Mouse (Mus musculus): ENCODE results near the gene Sort1.

DNA sequence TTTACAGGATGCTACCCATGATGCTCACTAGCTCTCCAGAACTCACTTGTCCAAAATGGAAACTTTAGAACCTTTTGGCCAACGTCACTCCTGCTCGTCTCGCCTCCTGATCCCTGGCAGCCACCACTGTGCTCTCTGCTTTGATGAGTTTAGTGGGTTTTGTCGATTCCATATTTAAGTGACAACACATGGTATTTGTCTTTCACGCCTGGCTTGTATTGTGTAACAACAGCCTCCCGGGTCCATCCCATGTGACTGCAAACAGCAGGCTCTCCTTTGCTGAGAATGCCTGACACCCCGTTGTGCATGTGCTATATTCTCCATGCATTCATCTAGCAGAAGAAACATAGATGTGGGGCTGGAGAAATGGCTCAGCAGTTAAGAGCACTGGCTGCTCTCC is 58.3 kb downstream of the Sort1 start:
- TF ChIP-seq CTCF (IDR thresholded peaks at IDR 0.05; ENCODE audit: borderline replicate concordance, insufficient read depth, low read depth, low read length) = no peak
- no peak for TF ChIP-seq POLR2A (IDR thresholded peaks at IDR 0.05; ENCODE audit: borderline replicate concordance, insufficient read depth, low read length)

All from cerebellum, adult 2 months (tissue).